Mouse (Mus musculus) B cell, adult 2 months (primary cell): ENCODE measurements around the gene Olfr548-ps1.

ENCODE experiments used
- DNase-seq, 2 experiments: peaks; one replicate each; pipeline ENCODE4 v3.0.0; 2022

Olfr548-ps1 gene

DNA sequence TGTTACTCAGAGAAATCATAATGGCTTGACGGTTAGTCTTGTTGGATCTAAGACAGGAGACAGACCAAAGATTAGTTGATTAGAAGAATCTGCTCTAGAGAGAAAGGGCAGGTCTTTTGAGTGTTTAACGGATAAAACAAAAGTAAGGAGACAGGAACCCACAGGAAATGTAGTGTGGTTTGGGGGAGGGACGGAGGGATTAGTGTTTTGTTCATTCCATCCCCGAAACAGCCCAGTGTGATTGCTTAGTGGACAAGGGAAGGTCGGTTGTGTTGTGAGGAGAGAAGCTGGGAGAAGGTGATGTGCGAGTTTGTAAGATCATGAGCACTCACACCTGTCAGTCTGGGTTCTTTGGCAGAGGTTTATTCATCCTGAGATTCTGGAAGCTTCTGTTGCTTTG lies 35.3 kb downstream of the Olfr548-ps1 start:
- no peak for DNase-seq

GRCm38 (mm10) chr7:102591786-102592185 lies 51.1 kb downstream of the Olfr548-ps1 start, which contains the start of gene Olfr551:
Gene Olfr551 (minus strand): TSS chr7:102591886.
- DNase-seq = no peak
